Mouse (Mus musculus): ENCODE measurements around the gene Plcd1.

- TF ChIP-seq CTCF (IDR thresholded peaks at IDR 0.05; ENCODE audit: low read depth, low read length) (no peak), POLR2A (IDR thresholded peaks at IDR 0.05; ENCODE audit: extremely low read depth, insufficient read depth, low read length) (no peak)
Measured at GRCm38 (mm10) chr9:119120168-119120560, 26.9 kb upstream of the Plcd1 start.

All from liver, adult 2 months (tissue).